Mouse (Mus musculus) cerebellum, adult 8-10 months (tissue): ENCODE measurements around the gene Mlst8.

Source experiments
- DNase-seq: peaks from one replicate; pipeline ENCODE4 v3.0.0; 2022

Mlst8 gene

DNA sequence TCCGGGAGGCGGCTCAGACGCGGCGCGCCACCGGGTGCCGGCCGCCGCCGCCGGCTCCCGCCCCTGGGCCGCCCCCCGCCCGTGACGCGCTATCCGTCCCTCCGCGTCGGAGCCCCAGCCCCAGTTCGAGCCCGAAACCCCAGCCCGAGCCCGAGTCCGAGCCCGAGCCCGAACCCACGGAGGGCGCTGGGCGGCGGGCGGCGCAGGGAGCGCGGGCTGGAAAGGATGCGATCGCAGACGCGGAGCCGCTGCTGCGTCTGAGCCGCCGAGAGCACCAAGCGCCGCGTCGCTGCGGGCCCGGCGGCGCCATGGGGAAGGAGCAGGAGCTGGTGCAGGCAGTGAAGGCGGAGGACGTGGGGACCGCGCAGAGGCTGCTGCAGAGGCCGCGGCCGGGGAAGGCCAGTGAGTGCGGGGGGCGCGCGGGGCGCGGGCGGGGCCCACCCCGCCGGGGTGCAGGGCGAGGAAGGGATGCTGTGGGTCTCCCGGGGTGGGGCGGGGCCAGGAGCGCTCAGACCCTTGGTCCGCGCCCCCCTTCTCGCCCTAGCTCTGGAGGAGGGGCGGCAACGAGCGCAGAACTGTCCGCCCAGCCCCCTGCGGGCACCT is 9.9 kb upstream of the Mlst8 start:
- DNase-seq: peak; percentile 52

DNA sequence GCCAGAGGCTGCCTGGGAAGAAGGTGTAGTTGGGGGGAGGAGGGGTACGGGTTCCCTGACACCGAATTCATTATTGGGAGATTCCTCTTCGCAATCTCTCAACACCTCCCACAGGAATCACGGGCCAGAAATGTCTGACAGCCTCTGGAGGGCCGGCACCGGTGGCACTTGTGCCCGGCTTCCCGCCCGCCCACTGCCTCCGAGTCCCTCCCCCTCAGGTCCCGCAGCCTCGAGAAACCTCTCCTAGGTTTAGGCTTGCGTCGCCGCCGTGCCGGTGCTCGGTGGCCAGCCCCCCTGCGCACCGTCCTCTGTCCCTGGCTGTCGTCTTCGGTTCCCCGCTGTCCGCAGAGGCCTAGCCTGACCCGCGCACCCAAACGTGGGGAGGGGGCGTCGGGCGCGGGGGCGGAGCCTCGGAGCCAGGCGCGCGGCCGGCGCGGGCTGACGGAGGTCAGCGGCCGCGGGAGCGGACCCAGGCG is 9.3 kb upstream of the Mlst8 start, which contains the start of gene Caskin1:
TSS of gene Caskin1 (plus strand) at position 416 of the 476 bp plus-strand sequence.
- DNase-seq: peak; percentile 67

DNA sequence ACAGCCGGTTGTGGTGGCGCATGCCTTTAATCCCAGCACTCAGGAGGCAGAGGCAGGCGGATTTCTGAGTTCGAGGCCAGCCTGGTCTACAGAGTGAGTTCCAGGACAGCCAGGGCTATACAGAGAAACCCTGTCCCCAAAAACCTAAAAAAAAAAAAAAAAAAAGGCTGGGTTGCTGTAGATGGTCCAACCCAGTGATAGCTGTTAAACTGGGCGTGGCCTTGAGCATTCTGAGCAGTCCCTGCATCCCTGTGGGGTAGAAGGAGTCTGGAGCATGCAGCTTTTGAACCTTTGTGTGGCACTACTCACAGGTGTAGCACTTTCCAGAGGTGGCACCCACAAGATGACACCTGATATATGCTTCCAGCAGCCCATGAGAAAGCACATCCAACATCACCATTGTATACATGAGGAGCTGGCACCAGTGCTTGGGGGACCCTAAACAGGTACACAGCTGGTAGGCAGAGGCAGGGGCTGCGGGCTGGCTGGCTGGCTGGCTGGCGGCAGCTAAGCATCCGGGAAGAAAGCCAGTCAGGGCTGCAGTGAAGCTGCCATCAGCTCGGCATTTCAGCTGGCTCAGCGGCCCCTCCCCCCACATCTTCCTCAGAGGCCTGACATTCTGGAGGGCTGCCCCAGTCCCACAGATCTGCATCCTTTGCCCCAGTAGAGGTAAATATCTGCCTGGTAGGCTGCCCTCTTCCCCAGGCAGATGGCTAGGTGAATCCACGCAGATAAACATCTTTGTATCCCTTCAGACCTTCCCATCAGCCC is 6.4 kb upstream of the Mlst8 start:
- no peak for DNase-seq

DNA sequence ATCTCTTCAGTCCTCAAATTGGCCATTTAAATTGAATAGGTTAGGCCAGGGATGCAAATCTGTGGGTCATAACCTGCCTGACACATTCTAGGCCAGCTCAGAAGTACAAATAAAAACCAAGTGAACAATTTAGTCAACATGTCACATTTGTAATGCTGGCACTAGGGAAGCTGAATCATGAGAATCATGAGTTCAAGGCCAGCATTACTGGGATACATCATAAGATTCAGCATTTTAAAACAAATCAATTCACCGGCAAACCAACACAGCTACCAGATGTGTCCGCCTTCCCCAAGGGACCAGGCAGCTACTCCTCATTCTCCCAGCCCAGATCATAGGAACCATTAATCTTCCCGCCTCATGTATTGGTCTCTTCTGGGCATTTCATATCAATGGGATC is 4.6 kb upstream of the Mlst8 start:
- DNase-seq: no peak

DNA sequence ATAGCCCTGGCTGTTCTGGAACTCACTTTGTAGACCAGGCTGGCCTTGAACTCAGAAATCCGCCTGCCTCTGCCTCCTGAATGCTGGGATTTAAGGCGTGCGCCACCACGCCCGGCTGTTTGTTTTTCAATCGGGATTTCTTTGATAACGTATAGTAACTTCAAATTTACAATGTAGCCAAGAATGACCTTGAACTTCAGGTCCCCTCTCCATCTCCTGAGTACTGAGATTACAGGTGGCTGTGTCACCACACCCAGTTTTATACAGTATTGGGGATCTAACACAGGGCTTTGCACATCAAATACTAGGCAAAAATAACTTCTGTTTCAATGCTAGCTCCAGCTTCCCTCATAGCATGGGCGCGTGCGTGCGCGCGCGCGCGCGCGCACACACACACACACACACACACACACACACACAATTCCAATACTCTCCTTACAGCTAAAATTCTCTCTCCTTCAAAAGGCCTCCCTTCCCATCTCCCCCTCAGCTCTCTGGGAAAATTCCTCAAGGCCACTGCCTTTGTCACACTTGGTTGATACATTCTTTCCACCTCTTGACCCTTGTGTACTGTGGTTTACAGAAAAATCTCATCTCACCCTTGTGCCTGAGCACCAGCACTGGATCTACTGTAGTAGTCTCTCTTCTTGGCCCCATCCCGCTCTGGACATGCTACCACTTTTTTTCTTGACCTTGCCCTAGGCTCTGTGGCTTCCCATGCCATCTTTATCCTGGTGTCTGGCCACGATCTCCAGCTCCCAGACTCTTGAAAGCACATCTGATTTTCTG is 2.3 kb upstream of the Mlst8 start:
- no peak for DNase-seq

DNA sequence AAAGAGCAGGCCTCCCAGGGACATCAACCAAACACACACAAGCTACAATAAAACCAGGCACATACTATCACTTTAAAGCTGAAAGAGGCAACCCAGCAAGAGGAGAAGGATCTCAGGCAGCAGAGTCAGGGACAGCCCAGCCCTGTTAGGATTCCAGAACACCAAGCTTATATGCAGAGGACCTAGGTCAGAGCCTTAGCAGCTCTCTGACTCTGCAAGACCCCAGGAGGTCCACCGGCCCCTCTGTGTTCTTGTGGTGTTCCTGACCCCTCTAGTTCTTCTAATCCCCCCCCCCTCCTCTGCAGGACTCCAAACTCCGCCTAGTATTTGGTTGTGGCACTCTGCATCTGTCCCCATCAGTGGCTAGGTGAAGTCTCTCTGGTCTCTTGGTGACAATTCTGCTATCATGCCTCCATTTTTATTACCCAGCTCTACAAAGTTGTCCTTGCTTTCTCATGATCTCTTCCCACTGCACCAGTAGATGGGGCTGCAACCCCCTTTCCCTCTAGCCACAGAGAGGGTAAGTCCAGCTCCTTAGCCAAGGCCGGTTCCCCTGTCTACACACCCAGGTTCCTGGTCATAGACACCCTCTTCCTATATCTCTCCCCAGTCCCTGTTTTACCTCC is 1.4 kb upstream of the Mlst8 start:
- DNase-seq: no peak

DNA sequence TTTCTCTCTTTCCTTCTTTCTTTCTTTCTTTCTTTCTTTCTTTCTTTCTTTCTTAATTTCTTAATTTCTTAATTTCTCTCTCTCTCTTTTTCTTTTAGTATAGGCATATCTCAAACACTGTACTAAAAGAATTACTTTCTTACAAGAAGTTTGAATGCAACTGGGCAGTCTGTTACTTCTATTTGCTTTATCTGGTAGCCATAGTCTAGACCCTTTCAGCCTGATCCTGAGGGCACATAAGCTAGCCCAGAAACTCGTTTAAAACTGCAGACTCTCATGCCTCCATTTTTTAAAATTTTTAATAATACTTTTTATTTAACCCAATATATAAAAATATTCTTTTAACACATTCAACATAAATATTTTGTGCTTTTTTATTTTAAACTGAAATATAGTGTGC is 553 bp upstream of the Mlst8 start:
- DNase-seq: no peak

DNA sequence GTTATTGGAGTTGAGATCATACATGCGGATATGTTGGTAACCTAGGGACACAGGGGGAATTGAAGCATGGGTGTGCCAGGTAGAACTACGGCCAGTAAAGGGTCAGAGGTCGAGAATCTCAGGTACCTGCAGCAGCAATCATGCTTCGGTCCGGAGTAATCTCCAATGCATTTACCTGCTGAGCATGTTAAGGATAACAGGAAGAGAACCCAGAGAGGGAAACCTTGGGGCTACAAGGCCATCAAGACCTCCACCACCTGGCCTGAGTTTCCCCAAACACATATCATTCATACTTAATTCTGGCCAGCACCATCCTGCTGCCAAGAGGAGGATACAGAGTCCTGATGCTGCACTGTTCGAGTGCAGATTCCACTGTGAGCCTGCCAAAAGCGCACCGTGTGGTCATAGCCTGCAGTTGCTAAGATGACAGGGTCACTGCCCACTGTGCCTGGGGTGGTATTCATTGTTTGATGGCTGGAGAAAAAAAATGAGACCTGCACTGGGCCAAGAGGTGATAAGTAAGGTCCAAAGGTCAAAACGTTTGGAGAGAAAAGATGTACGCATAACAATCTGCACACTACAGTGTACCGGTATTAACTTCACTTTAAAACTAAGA is 785 bp downstream of the Mlst8 start:
- peak; percentile 47 for DNase-seq

DNA sequence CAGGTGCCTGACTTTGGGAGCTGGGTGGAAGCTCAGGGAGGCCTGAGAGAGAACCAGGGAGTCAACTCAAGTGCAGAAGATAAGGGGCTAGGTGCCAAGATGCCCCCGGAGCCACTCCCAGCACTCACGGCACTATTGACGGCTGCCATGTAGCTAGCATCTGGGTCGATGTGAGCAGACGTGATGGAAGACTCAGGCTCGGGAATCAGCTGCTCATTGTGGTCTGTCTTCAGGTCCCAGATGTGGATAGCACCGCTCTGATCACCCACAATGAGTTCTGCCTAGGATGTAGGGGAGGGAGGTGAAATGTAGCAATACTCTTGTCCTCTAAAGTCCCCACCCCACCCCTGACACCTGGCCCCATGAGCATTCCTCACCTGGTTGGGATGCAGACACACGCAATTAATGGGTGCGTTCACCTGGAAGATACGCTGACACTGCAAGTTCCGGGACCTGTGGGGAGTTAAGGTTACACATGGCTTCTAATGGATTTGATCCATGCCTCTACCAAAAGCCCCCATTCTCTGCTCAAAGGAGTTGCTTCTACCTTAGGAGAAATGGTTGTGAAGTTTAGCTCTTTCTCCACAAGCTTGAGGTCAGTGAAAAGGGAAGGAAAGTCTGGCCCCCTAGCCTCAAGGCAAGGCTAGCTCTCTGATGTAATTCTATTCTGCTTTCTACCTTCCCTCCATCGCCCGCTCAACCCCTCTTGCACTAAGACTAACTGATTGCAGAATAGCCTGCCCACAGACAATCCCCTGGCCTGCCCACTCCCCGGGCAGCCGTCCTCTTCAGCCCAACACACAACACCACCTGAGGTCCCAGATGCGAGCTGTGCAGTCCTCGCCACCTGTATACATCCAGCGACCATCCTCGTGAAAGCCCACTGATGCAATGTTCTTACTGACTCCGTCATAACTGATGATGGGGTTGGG is 1.6 kb downstream of the Mlst8 start:
- DNase-seq: peak; percentile 40

DNA sequence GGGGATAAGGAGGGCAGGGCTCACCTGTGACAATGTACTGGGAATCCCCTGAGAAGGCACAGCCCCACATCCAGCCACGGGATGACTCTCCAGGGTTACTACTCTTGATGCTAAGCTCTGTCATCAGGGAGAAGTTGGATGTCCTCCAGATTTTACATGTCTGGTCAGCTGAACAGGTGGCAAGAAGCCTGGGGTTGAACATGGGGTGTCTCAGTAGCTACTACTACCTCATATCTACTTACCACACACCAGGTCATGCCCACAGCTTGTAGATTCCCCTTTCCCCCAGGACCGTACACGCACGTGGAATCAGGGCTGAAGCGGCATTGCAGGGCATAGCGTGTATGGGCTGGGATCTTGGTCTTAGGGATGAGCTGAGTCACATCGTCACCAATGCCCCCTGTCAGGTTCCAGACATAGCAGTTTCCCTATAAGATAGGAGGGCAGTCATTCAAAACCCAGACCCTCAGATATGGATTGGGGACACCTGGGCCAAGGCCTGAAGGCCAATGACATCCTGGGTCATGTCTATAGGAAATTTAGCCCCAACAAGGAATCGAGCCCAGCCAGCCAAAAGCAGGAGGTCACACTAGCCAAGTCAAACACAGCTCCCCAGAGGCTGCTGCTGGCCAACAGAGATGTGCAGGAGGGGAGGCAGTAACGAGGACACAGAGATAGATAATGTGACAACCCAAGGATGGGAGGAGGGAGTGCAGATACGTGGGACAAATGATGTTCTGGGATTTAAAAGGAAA is 2.7 kb downstream of the Mlst8 start:
- DNase-seq: no peak

DNA sequence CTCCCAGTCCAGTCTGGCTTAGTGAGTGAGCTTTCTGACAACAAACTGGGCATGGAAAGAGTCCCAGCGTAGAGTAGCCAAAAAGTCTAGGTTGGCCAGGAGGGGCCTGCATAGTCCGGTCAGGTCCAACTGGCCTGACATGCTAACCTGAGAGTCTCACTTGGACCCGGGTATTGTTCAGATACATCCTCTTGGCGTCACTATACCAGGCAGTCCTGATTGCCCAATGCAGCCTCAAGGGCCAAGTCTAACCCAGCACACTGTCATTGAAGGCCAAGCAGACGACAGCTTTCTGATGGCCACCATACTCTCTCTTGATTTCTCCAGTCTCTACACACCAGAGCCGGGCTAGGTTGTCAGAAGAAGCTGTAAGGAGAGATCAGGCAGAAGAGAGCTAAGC is 3.3 kb downstream of the Mlst8 start:
- DNase-seq: no peak

DNA sequence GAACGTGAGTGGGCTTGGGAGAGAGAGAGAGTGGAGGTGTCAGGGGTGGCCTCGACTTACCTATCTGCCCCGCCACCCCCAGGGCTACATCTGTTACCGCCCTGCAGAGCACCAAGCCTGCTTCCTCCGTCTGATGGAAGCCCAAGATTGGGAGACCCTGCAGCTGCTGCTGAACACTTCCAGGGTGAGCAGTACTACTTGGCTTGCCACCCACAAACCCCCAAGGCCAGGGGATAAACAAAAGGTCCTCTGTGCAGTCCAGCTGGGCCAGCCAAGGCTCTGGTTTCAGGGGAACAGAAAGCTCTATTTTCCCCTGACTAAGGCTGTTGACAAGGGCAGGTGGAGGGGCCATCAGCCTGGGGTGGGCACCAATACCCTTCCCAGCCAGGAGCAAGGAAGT is 4.3 kb downstream of the Mlst8 start:
- DNase-seq: no peak

DNA sequence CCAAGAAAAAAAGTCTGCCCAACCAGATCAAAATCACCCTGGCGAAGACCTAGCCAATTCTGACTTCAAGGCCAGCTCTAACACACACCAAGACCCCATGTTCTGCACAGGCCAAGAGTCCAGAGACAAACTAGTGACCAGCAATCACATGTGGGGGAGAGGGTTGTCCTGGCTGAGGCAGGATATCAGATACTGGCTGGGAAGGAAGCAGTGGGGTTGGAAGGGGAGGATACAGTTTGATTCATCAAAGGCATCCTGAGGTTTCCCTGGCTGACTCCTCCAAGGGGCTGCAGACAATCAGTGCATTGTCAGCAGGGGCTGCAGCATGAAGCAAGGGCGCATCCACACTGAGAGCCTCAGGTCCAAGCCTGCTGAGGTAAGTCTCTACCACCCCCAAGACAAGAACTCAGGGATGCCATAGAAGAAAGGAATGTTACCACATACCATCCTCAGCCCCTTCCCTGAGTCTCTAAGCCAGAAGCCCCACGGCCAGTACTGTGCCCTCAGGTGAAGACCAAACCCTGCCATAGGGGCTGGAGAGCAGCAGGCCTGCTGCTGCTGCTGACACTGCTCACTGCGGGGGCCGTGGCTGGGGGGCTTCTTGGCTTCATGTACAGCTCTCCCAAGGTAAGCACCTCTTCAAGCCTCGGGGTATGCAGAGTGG is 5.1 kb downstream of the Mlst8 start, which contains the start of gene Bricd5:
TSS of gene Bricd5 (plus strand) at position 273 of the 664 bp plus-strand sequence.
- DNase-seq: no peak

DNA sequence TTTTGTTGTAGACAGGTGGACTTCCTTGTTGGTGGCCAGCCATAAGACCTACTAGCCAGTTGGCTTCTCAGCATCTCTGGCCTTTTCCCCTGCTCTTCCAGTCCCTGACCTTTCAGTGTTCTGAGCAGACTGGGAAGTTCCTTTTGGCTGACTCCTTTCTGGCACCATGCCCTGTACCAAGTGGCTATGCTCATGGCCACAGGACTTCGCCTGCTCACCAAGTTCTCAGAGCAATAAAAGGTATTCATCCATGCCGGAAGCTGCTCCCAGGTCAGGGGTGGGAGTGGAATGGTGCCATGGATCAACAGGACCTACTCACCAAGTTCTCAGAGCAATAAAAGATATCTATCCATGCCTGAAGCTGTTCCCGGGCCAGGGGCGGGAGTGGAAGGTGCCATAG is 6.4 kb downstream of the Mlst8 start:
- peak; percentile 67 for DNase-seq

DNA sequence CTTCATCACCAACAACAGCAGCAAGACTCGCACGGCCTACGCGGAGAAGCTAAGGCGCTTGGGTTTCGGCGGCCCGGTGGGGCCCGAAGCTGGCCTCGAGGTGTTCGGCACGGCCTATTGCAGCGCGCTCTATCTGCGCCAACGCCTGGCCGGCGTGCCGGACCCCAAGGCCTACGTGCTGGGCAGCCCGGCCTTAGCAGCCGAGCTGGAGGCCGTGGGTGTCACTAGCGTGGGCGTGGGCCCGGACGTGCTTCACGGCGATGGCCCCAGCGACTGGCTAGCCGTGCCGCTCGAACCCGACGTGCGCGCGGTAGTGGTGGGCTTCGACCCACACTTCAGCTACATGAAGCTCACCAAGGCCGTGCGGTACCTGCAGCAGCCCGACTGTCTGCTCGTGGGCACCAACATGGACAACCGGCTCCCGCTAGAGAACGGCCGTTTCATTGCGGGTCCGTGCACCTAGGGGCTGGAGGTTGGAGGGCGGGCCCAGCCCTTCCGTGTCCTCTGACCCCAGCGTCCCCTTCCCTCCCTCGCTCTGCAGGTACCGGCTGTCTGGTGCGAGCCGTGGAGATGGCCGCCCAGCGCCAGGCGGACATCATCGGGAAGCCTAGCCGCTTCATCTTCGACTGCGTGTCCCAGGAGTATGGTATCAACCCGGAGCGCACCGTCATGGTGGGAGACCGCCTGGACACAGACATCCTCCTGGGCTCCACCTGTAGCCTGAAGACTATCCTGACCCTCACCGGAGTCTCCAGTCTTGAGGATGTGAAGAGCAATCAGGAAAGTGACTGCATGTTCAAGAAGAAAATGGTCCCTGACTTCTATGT is 8.0 kb downstream of the Mlst8 start:
- peak; percentile 56 for DNase-seq

DNA sequence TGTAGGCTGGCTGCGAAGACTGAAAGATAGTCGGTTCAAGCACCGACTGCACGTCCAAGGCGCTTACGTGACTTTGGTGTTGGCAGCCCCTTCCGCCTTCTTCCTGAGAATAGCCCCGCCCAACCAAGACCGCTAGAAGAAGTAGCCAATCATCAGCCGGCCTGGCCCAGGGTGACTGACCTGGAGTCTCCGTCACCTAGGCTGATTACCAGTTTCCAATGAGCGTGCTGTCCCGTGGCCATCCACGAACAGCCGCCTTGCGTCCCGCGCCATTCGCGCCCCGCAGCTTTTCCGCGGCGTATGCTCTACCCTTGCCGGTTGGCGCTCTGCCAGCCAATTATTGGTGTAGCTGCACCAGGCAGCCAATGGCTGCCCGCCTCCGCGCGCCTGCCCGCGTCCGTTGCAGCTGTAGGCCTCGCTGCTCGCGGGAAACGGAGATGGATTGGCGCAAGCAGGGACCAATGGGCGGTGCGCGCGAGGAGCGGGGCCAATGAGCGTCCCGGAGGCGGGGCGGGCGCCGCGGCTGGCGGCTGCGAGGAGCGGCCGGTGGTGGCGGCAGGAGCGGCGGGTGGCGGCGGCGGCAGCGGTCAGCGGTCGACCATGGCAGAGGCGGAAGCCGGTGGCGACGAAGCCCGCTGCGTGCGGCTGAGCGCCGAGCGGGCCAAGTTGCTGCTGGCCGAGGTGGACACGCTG is 8.8 kb downstream of the Mlst8 start, which contains the start of the genes E4f1 and Pgp:
TSS of gene E4f1 (minus strand) at position 404 of the 693 bp plus-strand sequence.
TSS of gene Pgp (plus strand) at position 483 of the 693 bp plus-strand sequence.
- peak; percentile 100 for DNase-seq

DNA sequence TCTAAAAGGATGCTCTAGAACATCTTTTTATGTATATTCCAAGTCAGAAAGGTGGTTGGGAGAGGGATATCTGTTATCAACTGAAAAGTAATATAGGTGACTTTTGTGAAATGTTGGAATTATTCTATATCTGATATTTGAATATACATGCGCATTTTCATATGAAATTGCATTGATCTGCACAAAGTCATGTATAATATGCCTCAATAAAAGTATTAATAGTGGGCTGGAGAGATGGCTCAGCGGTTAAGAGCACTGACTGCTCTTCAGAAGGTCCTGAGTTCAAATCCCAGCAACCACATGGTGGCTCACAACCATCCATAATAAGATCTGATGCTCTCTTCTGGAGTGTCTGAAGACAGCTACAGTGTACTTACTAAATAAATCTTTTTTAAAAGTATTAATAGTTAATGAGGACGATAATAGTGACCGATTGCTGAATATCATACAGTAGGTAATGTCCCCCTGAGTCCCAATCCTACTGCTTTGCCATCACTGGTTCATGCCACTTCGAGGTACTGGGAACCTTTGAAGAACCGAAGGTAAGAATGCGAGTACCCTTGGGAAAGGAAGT is 9.5 kb downstream of the Mlst8 start:
- no peak for DNase-seq
